9 mouse cellular contexts compared by ENCODE assay signal in genomic region chr5:24320467-24320813, GRCm38 (mm10). TPM values are rescaled to one million over a fixed set of nuclear protein-coding genes. Genes with fewer than 3 reads are reported as not detected.
A peak's percentile ranks its signal among the peaks of the same experiment; 100 is the strongest.
DNase-seq lines count a peak whose midpoint lies in the region; ATAC-seq lines count a peak whose summit lies in the region.
"Had no signal": no experiment of that assay in that cellular context is flagged by ENCODE, and none has a peak within 500 bp of the region (broad histone marks: within the 10 kb centered on the region; RNA-seq: fewer than 3 reads in every experiment).

No protein-coding gene starts in this region.

- 0 out of 2 replicates have a peak overlapping the region, but pooled peaks have one; percentile 10 for H3K9ac ChIP-seq in heart, embryonic 11.5 days (ENCODE audit: low read depth, low read length)
- H3K9ac ChIP-seq in embryonic facial prominence, embryonic 12.5 days = no peak overlapping the region
- H3K9ac ChIP-seq: hindbrain, embryonic 15.5 days had no signal

- 25% methylated on average over 6 of the region's 6 CpGs for WGBS in heart, embryonic 11.5 days (ENCODE audit: insufficient replicate concordance)
- 54% methylated on average over 6 of the region's 6 CpGs for WGBS in embryonic facial prominence, embryonic 12.5 days

- peaks cover 14% of the 10 kb centered on the region for H3K36me3 ChIP-seq in heart, embryonic 11.5 days (ENCODE audit: control insufficient read depth, insufficient read depth, low read length)
- no peaks in the 10 kb centered on the region for H3K36me3 ChIP-seq in embryonic facial prominence, embryonic 12.5 days

- peaks cover 37% of the 10 kb centered on the region for H3K4me1 ChIP-seq in heart, embryonic 11.5 days (ENCODE audit: control insufficient read depth, insufficient read depth, low read length)
- peaks cover 24% of the 10 kb centered on the region for H3K4me1 ChIP-seq in embryonic facial prominence, embryonic 12.5 days

- peak overlapping the region; percentile 59 for H3K27ac ChIP-seq in heart, embryonic 11.5 days (ENCODE audit: low read depth, low read length)
- H3K27ac ChIP-seq in embryonic facial prominence, embryonic 12.5 days = no peak overlapping the region
- H3K27ac ChIP-seq: hindbrain, embryonic 15.5 days had no signal

- 0 out of 2 replicates have a peak, but pooled peaks cover 6% of the 10 kb centered on the region for H3K27me3 ChIP-seq in heart, embryonic 11.5 days (ENCODE audit: control insufficient read depth, insufficient read depth, low read length)
- H3K27me3 ChIP-seq in embryonic facial prominence, embryonic 12.5 days = peaks cover 26% of the 10 kb centered on the region
- H3K27me3 ChIP-seq: hindbrain, embryonic 15.5 days had no signal

- H3K4me3 ChIP-seq in heart, embryonic 11.5 days (ENCODE audit: low read depth, low read length) = no peak overlapping the region
- H3K4me3 ChIP-seq in embryonic facial prominence, embryonic 12.5 days = 0 out of 2 replicates have a peak overlapping the region, but pooled peaks have one; percentile 1
- H3K4me3 ChIP-seq: hindbrain, embryonic 15.5 days had no signal

- peak overlapping the region; percentile 38 for H3K4me2 ChIP-seq in heart, embryonic 11.5 days
- peak overlapping the region; percentile 20 for H3K4me2 ChIP-seq in embryonic facial prominence, embryonic 12.5 days (replicated peaks)
- H3K4me2 ChIP-seq: hindbrain, embryonic 15.5 days had no signal

- H3K9me3 ChIP-seq in heart, embryonic 11.5 days (replicated peaks; ENCODE audit: control insufficient read depth, low read length) = no peaks in the 10 kb centered on the region
- no peaks in the 10 kb centered on the region for H3K9me3 ChIP-seq in embryonic facial prominence, embryonic 12.5 days
- H3K9me3 ChIP-seq: hindbrain, embryonic 15.5 days had no signal

- ATAC-seq in heart, embryonic 11.5 days (replicated peaks; ENCODE audit: insufficient number of reproducible peaks, low FRiP score, low TSS enrichment) = no peak
- ATAC-seq in embryonic facial prominence, embryonic 12.5 days (ENCODE audit: insufficient number of reproducible peaks, insufficient read depth, low FRiP score, low TSS enrichment) = no peak

- intact Hi-C loops in heart, postnatal 36 days (cut with DNase I) = no loop called here

- DNase-seq in heart, postnatal 36 days = no peak
- DNase-seq in 416B (ENCODE audit: low read depth) = peak; percentile 63
- peak; percentile 50 to 70 for DNase-seq in kidney, postnatal 4 days
- no peak for DNase-seq in spleen, postnatal 36 days (ENCODE audit: low spot score in 2 of 2)
- DNase-seq in ovary, postnatal 14 days (ENCODE audit: low spot score) = no peak
- no peak for DNase-seq in embryo, embryonic 11 days

RNA-seq across cellular contexts. Expression of gene Kcnh2, which starts 31.0 kb away (rescaled TPM):
- 19.4 and 20.8 TPM in 2 replicates for polyA plus RNA-seq in heart, embryonic 11.5 days (2014; fragmentation: Nextera tagmentation; extraction: Ambion mirVana)
- total RNA-seq in heart, postnatal 36 days (2021) = 10 to 100 TPM; 56.3 to 72.6 TPM
- 4.5 and 5.2 TPM in 2 replicates for polyA plus RNA-seq in embryonic facial prominence, embryonic 12.5 days (2016; fragmentation: Nextera tagmentation; extraction: Ambion mirVana)

RNA-seq across cellular contexts. Expression of gene Nos3, which starts 44.2 kb away (rescaled TPM):
- 21.5 and 30.4 TPM in 2 replicates for polyA plus RNA-seq in heart, embryonic 11.5 days (2014; fragmentation: Nextera tagmentation; extraction: Ambion mirVana)
- total RNA-seq in heart, postnatal 36 days (2021) = 10 to 100 TPM; 23.7 to 26.2 TPM
- polyA plus RNA-seq in embryonic facial prominence, embryonic 12.5 days (2016; fragmentation: Nextera tagmentation; extraction: Ambion mirVana) = 6.7 and 7.6 TPM in 2 replicates

Comparison
In these comparisons a context has a peak if more than half of its experiments do, and no peak if none do; other contexts are left out.
1. DNase-seq: peak in 416B (single experiment) and kidney, postnatal 4 days (2 of 2); none in heart, postnatal 36 days (0 of 2), spleen, postnatal 36 days (0 of 2), ovary, postnatal 14 days (single experiment) and embryo, embryonic 11 days (single experiment).